Mouse (Mus musculus) thymus, adult 2 months (tissue): ENCODE measurements around the gene Mfsd9.

Experiments used
- CTCF ChIP-seq: fragments of 200-500 bp; IDR thresholded peaks from 2 replicates; pipeline ENCODE4 v1.5.1; 2012; ENCODE audit warnings: mild to moderate bottlenecking, control low read depth, low read length, moderate library complexity, borderline replicate concordance; ENCODE audit not compliant: control insufficient read depth, poor library complexity, insufficient read depth; ENCODE audit errors: extremely low read depth
- POLR2A ChIP-seq: fragments of 200-500 bp; IDR thresholded peaks from 2 replicates; pipeline ENCODE4 v1.6.1; 2012; ENCODE audit warnings: mild to moderate bottlenecking, low read length, control low read depth, moderate library complexity; ENCODE audit not compliant: control insufficient read depth, poor library complexity, insufficient read depth; ENCODE audit errors: extremely low read depth

GRCm38 (mm10) chr1:40764701-40765275 lies 25.7 kb downstream of the Mfsd9 start:
- TF ChIP-seq CTCF (no peak), POLR2A (no peak)
